Comparison of ENCODE assay signal across 16 mouse cellular contexts in the genomic region with DNA sequence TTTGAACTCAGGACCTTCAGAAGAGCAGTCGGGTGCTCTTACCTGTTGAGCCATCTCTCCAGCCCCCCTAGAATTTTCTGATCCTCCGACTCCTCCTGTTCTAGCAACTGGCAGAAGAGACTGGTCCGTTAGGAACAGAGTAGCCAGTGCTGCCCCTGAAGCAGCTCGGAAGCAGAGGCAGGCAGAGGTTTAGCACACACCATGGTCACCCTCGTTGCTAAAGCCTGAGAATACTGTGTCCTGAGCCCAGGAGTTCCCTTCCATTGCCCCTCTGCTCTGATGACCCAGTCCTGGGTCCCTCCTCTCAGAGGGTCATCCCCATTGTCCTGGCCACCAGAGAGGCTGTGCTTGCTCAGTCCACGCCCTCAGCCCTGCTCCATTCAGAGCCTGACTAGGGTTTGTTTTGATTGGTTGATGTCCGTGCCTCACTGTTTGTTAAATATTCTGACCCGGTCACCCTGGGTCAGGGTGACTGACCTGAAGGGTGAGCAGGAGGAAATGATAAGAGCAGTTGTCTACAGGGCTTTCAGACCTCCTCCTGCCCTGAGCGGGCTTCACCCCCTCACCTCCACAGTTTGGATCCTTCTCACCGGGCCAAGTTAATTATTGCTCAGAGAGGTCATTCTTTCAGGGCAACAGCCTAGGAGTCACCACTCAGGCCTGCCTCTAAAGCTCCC. TPM values are rescaled to one million over a fixed set of nuclear protein-coding genes. Genes with fewer than 3 reads are reported as not detected.
DNase-seq lines count a peak whose midpoint lies in the region; ATAC-seq and TF ChIP-seq lines count a peak whose summit lies in the region.
"Had no signal": no experiment of that assay in that cellular context is flagged by ENCODE, and none has a peak within 500 bp of the region (broad histone marks: within the 10 kb centered on the region; RNA-seq: fewer than 3 reads in every experiment).

No protein-coding gene starts in this region.

- TF ChIP-seq CTCF in liver, embryonic 14.5 days (IDR thresholded peaks at IDR 0.05; ENCODE audit: low read depth) = no peak

- no peaks in the 10 kb centered on the region for H3K9me3 ChIP-seq in lung, embryonic 15.5 days
- no peaks in the 10 kb centered on the region for H3K9me3 ChIP-seq in kidney, embryonic 16.5 days (ENCODE audit: low read length)
- H3K9me3 ChIP-seq in liver, embryonic 14.5 days (ENCODE audit: control insufficient read depth, low read length) = no peaks in the 10 kb centered on the region
- H3K9me3 ChIP-seq in forebrain, embryonic 11.5 days (ENCODE audit: control insufficient read depth, low read length) = no peaks in the 10 kb centered on the region
- H3K9me3 ChIP-seq in midbrain, embryonic 14.5 days (ENCODE audit: control insufficient read depth, low read length) = no peaks in the 10 kb centered on the region
- H3K9me3 ChIP-seq: embryonic facial prominence, embryonic 10.5 days; limb, embryonic 13.5 days had no signal

- no peak for TF ChIP-seq EP300 in liver, embryonic 14.5 days (IDR thresholded peaks at IDR 0.05; ENCODE audit: low read depth)

- no peak overlapping the region for H3K4me2 ChIP-seq in lung, embryonic 15.5 days
- H3K4me2 ChIP-seq in kidney, embryonic 16.5 days (replicated peaks; ENCODE audit: low read depth, low read length) = peak overlapping the region; percentile 32
- peak overlapping the region; percentile 15; the same call in 1 of the 2 replicates for H3K4me2 ChIP-seq in liver, embryonic 14.5 days (ENCODE audit: low read depth)
- H3K4me2 ChIP-seq in forebrain, embryonic 11.5 days (ENCODE audit: low read depth, low read length, severe bottlenecking) = no peak overlapping the region
- no peak overlapping the region for H3K4me2 ChIP-seq in midbrain, embryonic 14.5 days (ENCODE audit: low read length)
- H3K4me2 ChIP-seq: limb, embryonic 13.5 days had no signal

- peaks cover 5% of the 10 kb centered on the region; the same call in 1 of the 2 replicates for H3K27me3 ChIP-seq in lung, embryonic 15.5 days
- H3K27me3 ChIP-seq in kidney, embryonic 16.5 days (ENCODE audit: insufficient read depth, low read length) = no peaks in the 10 kb centered on the region
- H3K27me3 ChIP-seq in liver, embryonic 14.5 days (ENCODE audit: control insufficient read depth, insufficient read depth, low read length) = no peaks in the 10 kb centered on the region
- no peaks in the 10 kb centered on the region for H3K27me3 ChIP-seq in forebrain, embryonic 11.5 days (ENCODE audit: control insufficient read depth, insufficient read depth, low read length)
- no peaks in the 10 kb centered on the region for H3K27me3 ChIP-seq in midbrain, embryonic 14.5 days (ENCODE audit: control insufficient read depth, insufficient read depth, low read length)

- H3K4me3 ChIP-seq in lung, embryonic 15.5 days = no peak overlapping the region
- no peak overlapping the region for H3K4me3 ChIP-seq in kidney, embryonic 16.5 days (ENCODE audit: low read length)
- no peak overlapping the region for H3K4me3 ChIP-seq in liver, embryonic 14.5 days (ENCODE audit: insufficient read depth in 1 of 2, low read depth in 2 of 2, low read length in 2 of 2)
- no peak overlapping the region for H3K4me3 ChIP-seq in forebrain, embryonic 11.5 days (ENCODE audit: low read depth, low read length)
- H3K4me3 ChIP-seq in midbrain, embryonic 14.5 days (replicated peaks; ENCODE audit: low read depth, low read length) = no peak overlapping the region
- H3K4me3 ChIP-seq: embryonic facial prominence, embryonic 10.5 days; limb, embryonic 13.5 days had no signal

- 19% methylated on average over 10 of the region's 10 CpGs for WGBS in lung, embryonic 15.5 days
- WGBS in kidney, embryonic 16.5 days = 33% methylated on average over 10 of the region's 10 CpGs
- 48% methylated on average over 10 of the region's 10 CpGs for WGBS in liver, embryonic 14.5 days (ENCODE audit: insufficient replicate concordance)
- 40% methylated on average over 10 of the region's 10 CpGs for WGBS in forebrain, embryonic 11.5 days
- 43% methylated on average over 10 of the region's 10 CpGs for WGBS in midbrain, embryonic 14.5 days

- intact Hi-C loops in heart, postnatal 36 days (cut with DNase I) = no loop called here

- H3K36me3 ChIP-seq in lung, embryonic 15.5 days = no peaks in the 10 kb centered on the region
- H3K36me3 ChIP-seq in kidney, embryonic 16.5 days (ENCODE audit: insufficient read depth, low read length) = no peaks in the 10 kb centered on the region
- no peaks in the 10 kb centered on the region for H3K36me3 ChIP-seq in liver, embryonic 14.5 days (replicated peaks; ENCODE audit: control insufficient read depth, insufficient read depth, low read depth)
- no peaks in the 10 kb centered on the region for H3K36me3 ChIP-seq in forebrain, embryonic 11.5 days (ENCODE audit: control insufficient read depth, insufficient read depth, low read length)
- H3K36me3 ChIP-seq in midbrain, embryonic 14.5 days (ENCODE audit: control insufficient read depth, insufficient read depth, low read length) = no peaks in the 10 kb centered on the region
- H3K36me3 ChIP-seq: embryonic facial prominence, embryonic 10.5 days; limb, embryonic 13.5 days had no signal

- no peaks in the 10 kb centered on the region for H3K4me1 ChIP-seq in lung, embryonic 15.5 days
- H3K4me1 ChIP-seq in kidney, embryonic 16.5 days (ENCODE audit: insufficient read depth, low read length) = no peaks in the 10 kb centered on the region
- H3K4me1 ChIP-seq in liver, embryonic 14.5 days (replicated peaks; ENCODE audit: control insufficient read depth in 2 of 2, insufficient read depth in 2 of 2, low read length in 1 of 2) = peaks cover 0 to 13% of the 10 kb centered on the region in 2 experiments; a peak in 2 of 4 replicates
- H3K4me1 ChIP-seq in forebrain, embryonic 11.5 days (replicated peaks; ENCODE audit: control insufficient read depth, insufficient read depth, low read length) = no peaks in the 10 kb centered on the region
- no peaks in the 10 kb centered on the region for H3K4me1 ChIP-seq in midbrain, embryonic 14.5 days (ENCODE audit: control insufficient read depth, insufficient read depth, low read length)
- H3K4me1 ChIP-seq: limb, embryonic 13.5 days had no signal

- no peak overlapping the region for H3K27ac ChIP-seq in lung, embryonic 15.5 days
- H3K27ac ChIP-seq in kidney, embryonic 16.5 days (ENCODE audit: low read length) = no peak overlapping the region
- H3K27ac ChIP-seq in liver, embryonic 14.5 days = no peak overlapping the region
- H3K27ac ChIP-seq in forebrain, embryonic 11.5 days (ENCODE audit: low read depth, low read length) = no peak overlapping the region
- H3K27ac ChIP-seq in midbrain, embryonic 14.5 days (replicated peaks; ENCODE audit: low read depth, low read length) = no peak overlapping the region
- H3K27ac ChIP-seq: embryonic facial prominence, embryonic 10.5 days; limb, embryonic 13.5 days; macrophage had no signal

- ATAC-seq in lung, embryonic 15.5 days (ENCODE audit: borderline replicate concordance, extremely low read depth, low FRiP score, low TSS enrichment) = 0 out of 2 replicates have a peak, but pooled peaks have one; percentile 42
- ATAC-seq in kidney, embryonic 16.5 days (ENCODE audit: low FRiP score, low TSS enrichment) = peak; percentile 72; the same call in 1 of the 2 replicates
- ATAC-seq in liver, embryonic 14.5 days (ENCODE audit: insufficient read depth) = peak; percentile 87
- ATAC-seq in forebrain, embryonic 11.5 days (replicated peaks; ENCODE audit: low FRiP score) = no peak
- no peak for ATAC-seq in midbrain, embryonic 14.5 days (ENCODE audit: low FRiP score, low TSS enrichment)

- H3K9ac ChIP-seq in lung, embryonic 15.5 days = no peak overlapping the region
- H3K9ac ChIP-seq in kidney, embryonic 16.5 days (replicated peaks; ENCODE audit: low read length) = no peak overlapping the region
- H3K9ac ChIP-seq in liver, embryonic 14.5 days (replicated peaks) = no peak overlapping the region
- H3K9ac ChIP-seq in forebrain, embryonic 11.5 days (ENCODE audit: low read length) = no peak overlapping the region
- H3K9ac ChIP-seq in midbrain, embryonic 14.5 days (replicated peaks; ENCODE audit: low read length) = no peak overlapping the region
- H3K9ac ChIP-seq: limb, embryonic 13.5 days had no signal

- DNase-seq in lung, postnatal 14 days = no peak
- DNase-seq in liver, embryonic 14.5 days (ENCODE audit: low read depth in 3 of 3, low spot score in 3 of 3) = peak; percentile 43 to 45 (median 44)
- DNase-seq in heart, postnatal 36 days = no peak
- no peak for DNase-seq in forebrain, embryonic 11.5 days (ENCODE audit: low spot score)
- no peak for DNase-seq in midbrain, embryonic 14.5 days
- no peak for DNase-seq in frontal cortex, postnatal 14 days (ENCODE audit: low spot score in 2 of 2)
- DNase-seq: cerebellum, adult 11 months; heart, adult 11 months; heart, postnatal 14 days; layer of hippocampus, postnatal 36 days had no signal

RNA-seq across cellular contexts. Expression of a gene that starts 4.0 kb away (rescaled TPM):
- 0.61 and 0.70 TPM in 2 replicates for polyA plus RNA-seq in lung, embryonic 15.5 days (2015; fragmentation: Nextera tagmentation; extraction: Ambion mirVana)
- polyA plus RNA-seq in kidney, embryonic 16.5 days (2015; fragmentation: Nextera tagmentation; extraction: Ambion mirVana) = 0.57 and 0.97 TPM in 2 replicates
- polyA plus RNA-seq in liver, embryonic 14.5 days (2012; rRNA removed) = 0.38 and 0.48 TPM in 2 replicates
- polyA plus RNA-seq in liver, embryonic 14.5 days (2014; fragmentation: Nextera tagmentation; extraction: Ambion mirVana) = 0.77 and 0.85 TPM in 2 replicates
- 10 to 100 TPM; 14.2 to 15.3 TPM for total RNA-seq in heart, postnatal 36 days (2021)
- 0.16 TPM in 1 of 2 replicates, not detected in the other for polyA plus RNA-seq in forebrain, embryonic 11.5 days (2014; fragmentation: Nextera tagmentation; extraction: Ambion mirVana)
- polyA plus RNA-seq in midbrain, embryonic 14.5 days (2014; fragmentation: Nextera tagmentation; extraction: Ambion mirVana) = not detected in 2 replicates
- total RNA-seq: layer of hippocampus, postnatal 36 days had no signal
- polyA plus RNA-seq: macrophage; urinary bladder, adult 2 months had no signal

RNA-seq across cellular contexts. Expression of a gene that starts 11.4 kb away (rescaled TPM):
- 300 and 313 TPM in 2 replicates for polyA plus RNA-seq in lung, embryonic 15.5 days (2015; fragmentation: Nextera tagmentation; extraction: Ambion mirVana)
- 293 and 321 TPM in 2 replicates for polyA plus RNA-seq in kidney, embryonic 16.5 days (2015; fragmentation: Nextera tagmentation; extraction: Ambion mirVana)
- 64.5 and 124 TPM in 2 replicates for polyA plus RNA-seq in liver, embryonic 14.5 days (2012; rRNA removed)
- polyA plus RNA-seq in liver, embryonic 14.5 days (2014; fragmentation: Nextera tagmentation; extraction: Ambion mirVana) = 88.2 and 101 TPM in 2 replicates
- total RNA-seq in heart, postnatal 36 days (2021) = 10 to 100 TPM; 68.6 to 76.2 TPM
- polyA plus RNA-seq in forebrain, embryonic 11.5 days (2014; fragmentation: Nextera tagmentation; extraction: Ambion mirVana) = 348 and 363 TPM in 2 replicates
- 162 and 163 TPM in 2 replicates for polyA plus RNA-seq in midbrain, embryonic 14.5 days (2014; fragmentation: Nextera tagmentation; extraction: Ambion mirVana)

RNA-seq across cellular contexts. Expression of a gene that starts 17.4 kb away (rescaled TPM):
- 6.3 and 9.9 TPM in 2 replicates for polyA plus RNA-seq in lung, embryonic 15.5 days (2015; fragmentation: Nextera tagmentation; extraction: Ambion mirVana)
- 7.5 and 8.3 TPM in 2 replicates for polyA plus RNA-seq in kidney, embryonic 16.5 days (2015; fragmentation: Nextera tagmentation; extraction: Ambion mirVana)
- polyA plus RNA-seq in liver, embryonic 14.5 days (2012; rRNA removed) = 1.9 and 3.1 TPM in 2 replicates
- 3.1 and 4.6 TPM in 2 replicates for polyA plus RNA-seq in liver, embryonic 14.5 days (2014; fragmentation: Nextera tagmentation; extraction: Ambion mirVana)
- 1 to 10 TPM; 3.3 to 5.5 TPM for total RNA-seq in heart, postnatal 36 days (2021)
- polyA plus RNA-seq in forebrain, embryonic 11.5 days (2014; fragmentation: Nextera tagmentation; extraction: Ambion mirVana) = 9.2 and 9.3 TPM in 2 replicates
- 6.4 and 7.3 TPM in 2 replicates for polyA plus RNA-seq in midbrain, embryonic 14.5 days (2014; fragmentation: Nextera tagmentation; extraction: Ambion mirVana)

RNA-seq across cellular contexts. Expression of a gene that starts 27.0 kb away (rescaled TPM):
- 20.7 and 20.8 TPM in 2 replicates for polyA plus RNA-seq in lung, embryonic 15.5 days (2015; fragmentation: Nextera tagmentation; extraction: Ambion mirVana)
- 20.9 and 21.0 TPM in 2 replicates for polyA plus RNA-seq in kidney, embryonic 16.5 days (2015; fragmentation: Nextera tagmentation; extraction: Ambion mirVana)
- 15.2 and 17.6 TPM in 2 replicates for polyA plus RNA-seq in liver, embryonic 14.5 days (2012; rRNA removed)
- 10.0 and 10.3 TPM in 2 replicates for polyA plus RNA-seq in liver, embryonic 14.5 days (2014; fragmentation: Nextera tagmentation; extraction: Ambion mirVana)
- 1 to 10 TPM; 7.0 TPM for total RNA-seq in heart, postnatal 36 days (2021)
- polyA plus RNA-seq in forebrain, embryonic 11.5 days (2014; fragmentation: Nextera tagmentation; extraction: Ambion mirVana) = 28.6 and 31.8 TPM in 2 replicates
- polyA plus RNA-seq in midbrain, embryonic 14.5 days (2014; fragmentation: Nextera tagmentation; extraction: Ambion mirVana) = 20.3 and 21.4 TPM in 2 replicates

RNA-seq across cellular contexts. Expression of a gene that starts 38.4 kb away (rescaled TPM):
- 29.2 and 29.7 TPM in 2 replicates for polyA plus RNA-seq in lung, embryonic 15.5 days (2015; fragmentation: Nextera tagmentation; extraction: Ambion mirVana)
- polyA plus RNA-seq in kidney, embryonic 16.5 days (2015; fragmentation: Nextera tagmentation; extraction: Ambion mirVana) = 26.9 and 29.6 TPM in 2 replicates
- polyA plus RNA-seq in liver, embryonic 14.5 days (2012; rRNA removed) = 0.18 and 0.43 TPM in 2 replicates
- 0.48 and 0.53 TPM in 2 replicates for polyA plus RNA-seq in liver, embryonic 14.5 days (2014; fragmentation: Nextera tagmentation; extraction: Ambion mirVana)
- total RNA-seq in heart, postnatal 36 days (2021) = not detected
- polyA plus RNA-seq in forebrain, embryonic 11.5 days (2014; fragmentation: Nextera tagmentation; extraction: Ambion mirVana) = 1.1 and 2.1 TPM in 2 replicates
- polyA plus RNA-seq in midbrain, embryonic 14.5 days (2014; fragmentation: Nextera tagmentation; extraction: Ambion mirVana) = 0.19 and 0.37 TPM in 2 replicates
- total RNA-seq: heart, postnatal 14 days had no signal
- polyA plus RNA-seq: macrophage had no signal

Comparison
In these comparisons a context has a peak if more than half of its experiments do, and no peak if none do; other contexts are left out.
1. ATAC-seq: peak in lung, embryonic 15.5 days (single experiment), kidney, embryonic 16.5 days (single experiment) and liver, embryonic 14.5 days (single experiment); none in forebrain, embryonic 11.5 days (single experiment) and midbrain, embryonic 14.5 days (single experiment).
2. H3K4me2 ChIP-seq: peak in kidney, embryonic 16.5 days (single experiment) and liver, embryonic 14.5 days (single experiment); none in lung, embryonic 15.5 days (single experiment), forebrain, embryonic 11.5 days (single experiment) and midbrain, embryonic 14.5 days (single experiment).
3. DNase-seq: peak in liver, embryonic 14.5 days (3 of 3); none in lung, postnatal 14 days (single experiment), heart, postnatal 36 days (0 of 2), forebrain, embryonic 11.5 days (single experiment), midbrain, embryonic 14.5 days (single experiment) and frontal cortex, postnatal 14 days (0 of 2).